Mouse (Mus musculus) spleen, postnatal 10 days (tissue): Measurements from ENCODE around the gene Batf3.
"Not testable (repeated sequence)": the region's sequence is repeated elsewhere in the genome, so short reads cannot be mapped to it uniquely, and the experiment has no call there.

Experiments
- DNase-seq, 2 experiments: peaks; one replicate each; pipeline ENCODE4 v3.0.0; 2021 to 2022; ENCODE audit warnings: low spot score in 2 of 2

Gene Batf3

GRCm38 (mm10) chr1:191131692-191132091 is 34.0 kb downstream of the Batf3 start:
- no peak for DNase-seq

DNA sequence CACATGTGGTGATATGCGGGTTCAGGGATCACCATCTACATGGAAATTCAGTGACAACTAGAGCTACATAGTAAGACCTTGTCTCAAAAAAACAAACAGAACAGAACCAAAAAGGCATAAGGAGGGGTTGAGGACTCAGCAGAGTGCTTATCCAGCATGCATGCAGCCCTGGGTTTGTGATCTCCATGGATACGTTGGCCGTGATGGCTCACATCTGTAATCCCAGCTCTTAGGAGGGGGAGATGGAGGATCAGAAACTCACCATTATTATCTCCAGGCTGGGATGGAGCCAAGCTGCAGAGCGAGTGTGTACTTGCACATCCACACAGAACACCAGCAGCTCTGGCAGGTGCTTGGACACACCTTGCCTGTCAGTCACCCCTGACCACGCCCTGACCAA is 34.6 kb downstream of the Batf3 start:
- no peak for DNase-seq

DNA sequence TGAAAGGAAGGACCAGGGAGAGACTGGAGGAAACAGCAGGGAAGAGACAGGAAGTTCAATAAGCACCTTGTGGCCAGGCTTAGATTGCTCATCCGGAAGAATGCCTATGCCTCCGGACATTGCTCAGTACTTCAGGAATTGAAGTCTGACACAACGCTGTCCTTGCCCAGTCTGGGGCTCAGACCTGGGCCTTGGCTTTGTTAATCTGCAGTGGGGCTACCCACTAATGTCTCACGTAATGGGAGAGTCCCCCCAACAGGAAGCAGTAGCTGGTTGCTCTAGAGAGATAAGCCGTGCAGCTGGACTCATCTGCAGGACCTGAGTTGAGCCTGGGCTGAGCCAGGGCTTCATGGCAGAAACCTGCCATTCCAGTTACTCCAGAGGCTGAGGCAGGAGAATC is 35.3 kb downstream of the Batf3 start:
- DNase-seq = no peak

GRCm38 (mm10) chr1:191135406-191135805 is 37.8 kb downstream of the Batf3 start:
- no peak for DNase-seq

DNA sequence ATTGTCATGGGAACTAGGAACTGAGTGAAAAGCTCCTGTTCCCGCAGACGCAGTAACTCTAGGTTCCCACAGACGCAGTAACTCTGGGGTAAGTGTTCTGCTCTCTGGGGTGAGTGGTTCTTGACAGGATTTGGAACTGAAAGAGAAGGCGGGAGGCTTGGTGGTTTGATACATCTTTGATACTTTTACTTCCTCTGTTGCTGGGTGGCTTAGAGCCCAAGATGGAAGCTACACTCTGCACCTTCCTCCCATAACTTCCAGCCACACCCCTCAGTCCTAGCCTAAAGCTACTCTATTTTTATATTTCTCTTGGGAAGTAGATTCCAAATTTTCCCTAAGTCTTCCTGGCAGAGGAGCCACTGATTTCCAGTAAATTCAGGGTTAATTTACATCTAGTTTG is 40.8 kb downstream of the Batf3 start:
- no peak for DNase-seq

GRCm38 (mm10) chr1:191138874-191139495 is 41.3 kb downstream of the Batf3 start:
- no peak for DNase-seq

DNA sequence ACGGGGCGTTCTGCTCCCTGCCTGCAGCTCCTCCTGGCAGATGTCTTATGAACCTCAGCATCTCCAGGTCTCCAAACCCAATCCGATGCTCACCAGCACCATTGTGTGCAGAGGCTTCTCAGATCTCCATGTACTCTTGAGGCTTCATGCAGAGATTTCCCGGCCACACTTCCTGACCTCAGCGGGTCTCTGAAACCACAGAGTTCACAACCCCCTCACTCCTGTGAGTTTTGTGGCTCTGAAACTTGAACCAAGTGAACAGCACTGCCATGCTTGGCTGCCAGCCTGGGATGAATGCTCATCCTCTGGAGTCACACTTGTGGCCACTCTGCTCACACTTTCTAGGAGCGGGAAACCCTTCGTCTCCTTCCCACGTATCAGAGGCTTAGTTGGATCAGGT is 43.3 kb downstream of the Batf3 start:
- no peak for DNase-seq

- not testable (repeated sequence) for DNase-seq
These were observed 51.8 kb downstream of the Batf3 start for GRCm38 (mm10) chr1:191149489-191149888.

GRCm38 (mm10) chr1:191150924-191151605 is 53.4 kb downstream of the Batf3 start:
- no peak for DNase-seq

- DNase-seq = peak; percentile 20 to 57
These were observed 55.4 kb downstream of the Batf3 start for GRCm38 (mm10) chr1:191153052-191153451.

GRCm38 (mm10) chr1:191154314-191154713 is 56.7 kb downstream of the Batf3 start:
- no peak for DNase-seq
